Mouse (Mus musculus) spleen, postnatal 36 days (tissue): ENCODE results near the gene Rab29.
"Not testable (repeated sequence)": the region's sequence is repeated elsewhere in the genome, so short reads cannot be mapped to it uniquely, and the experiment has no call there.

ENCODE experiments used
- DNase-seq, 2 experiments: peaks; one replicate each; pipeline ENCODE4 v3.0.0; 2022; ENCODE audit warnings: low spot score in 2 of 2, mixed read lengths in 1 of 2

The Rab29 gene

GRCm38 (mm10) chr1:131867093-131867945 is at the start of gene Rab29:
TSS of gene Rab29 (plus strand) at chr1:131867224.
- peak; percentile 90 to 93 for DNase-seq

- not testable (repeated sequence) for DNase-seq
Observed at GRCm38 (mm10) chr1:131820353-131820752, 46.7 kb upstream of the Rab29 start.

GRCm38 (mm10) chr1:131820887-131821328 is 46.1 kb upstream of the Rab29 start:
- DNase-seq: no peak

GRCm38 (mm10) chr1:131822292-131822691 is 44.7 kb upstream of the Rab29 start:
- no peak for DNase-seq

GRCm38 (mm10) chr1:131822856-131823492 is 44.0 kb upstream of the Rab29 start:
- no peak for DNase-seq

GRCm38 (mm10) chr1:131823563-131823962 is 43.5 kb upstream of the Rab29 start:
- no peak for DNase-seq

- DNase-seq: no peak
Observed at GRCm38 (mm10) chr1:131824528-131825181, 42.4 kb upstream of the Rab29 start.

GRCm38 (mm10) chr1:131827207-131827786 is 39.7 kb upstream of the Rab29 start, which contains the start of gene Slc41a1:
TSS of gene Slc41a1 (plus strand) at chr1:131827493.
- peak; percentile 16 to 34 for DNase-seq

GRCm38 (mm10) chr1:131827787-131828258 is 39.2 kb upstream of the Rab29 start:
- DNase-seq: peak; percentile 90 to 92

- DNase-seq: peak; percentile 22 to 31
Observed at GRCm38 (mm10) chr1:131828297-131829126, 38.5 kb upstream of the Rab29 start.

DNA sequence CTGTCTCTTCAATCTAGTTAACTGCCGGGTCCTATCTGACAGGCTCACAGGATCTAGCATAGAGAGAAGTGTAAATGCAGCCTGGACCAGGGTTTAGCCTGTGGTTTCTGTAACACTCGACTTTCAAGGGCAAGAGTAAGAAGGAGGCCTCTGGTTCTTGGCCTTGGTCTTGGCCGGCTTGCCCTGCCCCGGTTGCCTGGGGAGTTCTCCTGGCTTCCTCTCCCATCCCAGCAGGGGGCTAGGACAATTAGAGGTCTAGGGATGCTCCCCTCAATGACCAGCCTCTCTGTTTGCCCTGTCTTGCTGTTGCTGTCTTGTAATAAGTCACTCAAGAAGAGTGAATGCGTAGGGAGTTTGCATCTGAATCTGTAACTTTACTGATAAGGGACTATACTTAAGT is 37.7 kb upstream of the Rab29 start:
- no peak for DNase-seq

GRCm38 (mm10) chr1:131830561-131830960 is 36.5 kb upstream of the Rab29 start:
- no peak for DNase-seq

- no peak for DNase-seq
Observed at GRCm38 (mm10) chr1:131830971-131831641, 35.9 kb upstream of the Rab29 start.

- DNase-seq: no peak
Observed at GRCm38 (mm10) chr1:131837035-131837434, 30.0 kb upstream of the Rab29 start.

GRCm38 (mm10) chr1:131838542-131838941 is 28.5 kb upstream of the Rab29 start:
- no peak for DNase-seq

DNA sequence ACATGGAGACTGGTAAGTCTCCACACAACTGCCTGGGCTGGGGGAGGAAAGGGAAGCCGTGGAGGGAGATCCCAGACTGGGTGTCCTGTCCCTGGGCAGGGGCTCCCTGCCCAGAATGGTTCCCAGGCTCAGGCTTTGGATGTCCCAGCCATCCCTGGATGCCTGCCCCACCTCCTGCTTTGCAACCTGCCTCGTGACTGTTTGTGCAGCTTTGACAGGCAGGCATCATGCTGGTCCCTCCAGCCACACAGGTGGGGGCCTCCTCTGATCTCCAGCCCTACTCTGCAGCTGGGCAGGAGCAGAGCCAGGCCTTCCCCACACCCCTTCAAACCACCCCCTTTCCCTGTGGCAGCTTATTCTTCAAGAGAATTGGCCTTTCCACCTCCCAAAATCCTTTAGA is 27.7 kb upstream of the Rab29 start:
- no peak for DNase-seq

- DNase-seq: no peak
Observed at GRCm38 (mm10) chr1:131842221-131842620, 24.8 kb upstream of the Rab29 start.

DNA sequence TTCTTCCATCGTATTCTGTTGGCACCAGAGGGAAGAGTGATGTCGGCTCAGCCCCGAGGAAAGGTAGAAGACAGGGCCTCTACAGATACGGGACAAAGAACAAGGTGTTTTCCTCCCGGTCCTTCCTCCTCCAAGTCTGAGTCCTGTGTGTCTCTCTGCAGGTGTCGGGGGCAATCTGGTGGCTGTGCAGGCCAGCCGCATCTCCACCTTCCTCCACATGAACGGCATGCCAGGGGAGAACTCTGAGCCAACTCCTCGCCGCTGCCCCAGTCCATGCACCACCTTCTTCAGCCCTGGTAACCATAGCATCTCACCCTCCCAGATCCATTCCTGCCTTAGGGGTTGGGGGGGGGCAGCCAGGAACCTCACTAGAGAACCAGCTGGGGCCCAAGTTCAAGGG is 23.3 kb upstream of the Rab29 start:
- DNase-seq: no peak

GRCm38 (mm10) chr1:131844883-131845282 is 22.1 kb upstream of the Rab29 start:
- no peak for DNase-seq

GRCm38 (mm10) chr1:131846255-131846654 is 20.8 kb upstream of the Rab29 start:
- DNase-seq: peak; percentile 37 to 48
